29 mouse cellular contexts compared by ENCODE assay signal in the genomic region with DNA sequence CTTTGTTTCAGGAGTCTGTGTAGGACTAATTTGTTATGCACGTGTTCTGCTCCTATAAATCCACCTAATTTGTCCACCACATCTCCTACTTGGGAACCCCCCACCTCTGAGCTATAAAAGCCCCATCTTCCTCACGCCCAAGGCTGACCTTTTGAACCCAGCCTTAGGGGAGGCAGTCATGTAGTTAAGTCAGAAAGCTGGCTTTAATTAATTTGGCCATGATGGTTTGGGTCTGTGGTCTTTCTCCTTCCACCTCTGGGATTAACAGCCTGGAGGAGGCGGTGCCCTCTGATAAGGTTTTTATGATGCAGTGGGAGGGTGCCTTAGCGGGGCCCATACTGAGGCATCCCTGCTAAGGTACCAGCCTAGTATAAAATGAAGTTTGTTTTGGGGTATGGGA. TPM values are rescaled to one million over a fixed set of nuclear protein-coding genes. Genes with fewer than 3 reads are reported as not detected.
DNase-seq lines count a peak whose midpoint lies in the region; ATAC-seq and TF ChIP-seq lines count a peak whose summit lies in the region.
"Had no signal": no experiment of that assay in that cellular context is flagged by ENCODE, and none has a peak within 500 bp of the region (broad histone marks: within the 10 kb centered on the region; RNA-seq: fewer than 3 reads in every experiment).

No protein-coding gene starts in this region.

- peak overlapping the region; percentile 82 for H3K27ac ChIP-seq in forebrain, embryonic 10.5 days
- no peak overlapping the region for H3K27ac ChIP-seq in forebrain, postnatal 0 days (ENCODE audit: low read depth, low read length)
- no peak overlapping the region for H3K27ac ChIP-seq in intestine, embryonic 14.5 days (ENCODE audit: low read depth)
- no peak overlapping the region for H3K27ac ChIP-seq in intestine, postnatal 0 days (ENCODE audit: low read depth, low read length)
- H3K27ac ChIP-seq in limb, embryonic 10.5 days: peak overlapping the region; percentile 83
- H3K27ac ChIP-seq: embryonic facial prominence, embryonic 12.5 days; heart, adult 2 months; liver, embryonic 15.5 days had no signal

- no peak overlapping the region for H3K4me3 ChIP-seq in forebrain, embryonic 10.5 days
- no peak overlapping the region for H3K4me3 ChIP-seq in forebrain, postnatal 0 days (ENCODE audit: low read depth, low read length)
- no peak overlapping the region for H3K4me3 ChIP-seq in intestine, embryonic 14.5 days (ENCODE audit: low read depth, low read length)
- H3K4me3 ChIP-seq in intestine, postnatal 0 days (ENCODE audit: low read depth, low read length): no peak overlapping the region
- peak overlapping the region; percentile 7; the same call in 1 of the 2 replicates for H3K4me3 ChIP-seq in limb, embryonic 10.5 days
- H3K4me3 ChIP-seq: embryonic facial prominence, embryonic 12.5 days; heart, adult 2 months; layer of hippocampus, adult 2 months; liver, embryonic 15.5 days had no signal

- no peaks in the 10 kb centered on the region for H3K9me3 ChIP-seq in forebrain, embryonic 10.5 days
- H3K9me3 ChIP-seq in forebrain, postnatal 0 days (ENCODE audit: low read length): no peaks in the 10 kb centered on the region
- no peaks in the 10 kb centered on the region for H3K9me3 ChIP-seq in intestine, embryonic 14.5 days (ENCODE audit: control insufficient read depth, low read length)
- H3K9me3 ChIP-seq in intestine, postnatal 0 days (ENCODE audit: control insufficient read depth): no peaks in the 10 kb centered on the region
- no peaks in the 10 kb centered on the region for H3K9me3 ChIP-seq in limb, embryonic 10.5 days (replicated peaks)
- H3K9me3 ChIP-seq: embryonic facial prominence, embryonic 12.5 days; liver, embryonic 15.5 days had no signal

- H3K9ac ChIP-seq in forebrain, postnatal 0 days: no peak overlapping the region
- no peak overlapping the region for H3K9ac ChIP-seq in intestine, embryonic 14.5 days (ENCODE audit: low read length)
- no peak overlapping the region for H3K9ac ChIP-seq in intestine, postnatal 0 days (ENCODE audit: low read depth, low read length)
- H3K9ac ChIP-seq: embryonic facial prominence, embryonic 12.5 days; liver, embryonic 15.5 days had no signal

- peaks cover 29% of the 10 kb centered on the region for H3K27me3 ChIP-seq in forebrain, embryonic 10.5 days (ENCODE audit: poor library complexity, severe bottlenecking)
- no peaks in the 10 kb centered on the region for H3K27me3 ChIP-seq in forebrain, postnatal 0 days (ENCODE audit: insufficient read depth, low read length)
- peaks cover 7% of the 10 kb centered on the region for H3K27me3 ChIP-seq in intestine, embryonic 14.5 days (replicated peaks; ENCODE audit: control insufficient read depth, insufficient read depth, low read length)
- no peaks in the 10 kb centered on the region for H3K27me3 ChIP-seq in intestine, postnatal 0 days (replicated peaks; ENCODE audit: control insufficient read depth, insufficient read depth, low read length)
- peaks cover 75% of the 10 kb centered on the region for H3K27me3 ChIP-seq in limb, embryonic 10.5 days (ENCODE audit: low read depth, poor library complexity, severe bottlenecking)
- H3K27me3 ChIP-seq: embryonic facial prominence, embryonic 12.5 days had no signal

- no peak for DNase-seq in forebrain, embryonic 10.5 days (ENCODE audit: extremely low spot score, low spot score)
- no peak for DNase-seq in forebrain, postnatal 0 days
- no peak for DNase-seq in intestine, embryonic 14.5 days (ENCODE audit: low spot score)
- DNase-seq in embryo, embryonic 10.5 days (ENCODE audit: low spot score): peak; percentile 58
- DNase-seq in limb, embryonic 10.5 days (ENCODE audit: low spot score): peak; percentile 63
- DNase-seq in left cerebral cortex, postnatal 36 days (ENCODE audit: low spot score in 2 of 2): no peak
- no peak for DNase-seq in heart, adult 11 months
- DNase-seq: adrenal gland, postnatal 10 days; cerebellum, adult 18-20 months; cerebellum, postnatal 36 days; gastrocnemius, postnatal 25 days; heart, adult 2 months; heart, postnatal 36 days; kidney, adult 8-10 months; kidney, postnatal 25 days; layer of hippocampus, postnatal 36 days; liver; lung, postnatal 4 days; thymus, postnatal 14 days had no signal

- 11% methylated on average over 4 of the region's 4 CpGs for WGBS in forebrain, embryonic 10.5 days
- 35% methylated on average over 4 of the region's 4 CpGs for WGBS in forebrain, postnatal 0 days
- 22% methylated on average over 4 of the region's 4 CpGs for WGBS in intestine, embryonic 14.5 days
- WGBS in intestine, postnatal 0 days: 27% methylated on average over 4 of the region's 4 CpGs
- 6% methylated on average over 4 of the region's 4 CpGs for WGBS in limb, embryonic 10.5 days

- H3K4me1 ChIP-seq in forebrain, embryonic 10.5 days: peaks cover 56% of the 10 kb centered on the region
- peaks cover 11% of the 10 kb centered on the region; the same call in 1 of the 2 replicates for H3K4me1 ChIP-seq in forebrain, postnatal 0 days (ENCODE audit: insufficient read depth)
- H3K4me1 ChIP-seq in intestine, embryonic 14.5 days (replicated peaks; ENCODE audit: control insufficient read depth, insufficient read depth, low read length): no peaks in the 10 kb centered on the region
- no peaks in the 10 kb centered on the region for H3K4me1 ChIP-seq in intestine, postnatal 0 days (replicated peaks; ENCODE audit: control insufficient read depth, insufficient read depth, low read length)
- H3K4me1 ChIP-seq in limb, embryonic 10.5 days: peaks cover 50% of the 10 kb centered on the region
- H3K4me1 ChIP-seq: liver, embryonic 15.5 days had no signal

- no peak overlapping the region for H3K4me2 ChIP-seq in forebrain, postnatal 0 days (ENCODE audit: low read depth)
- no peak overlapping the region for H3K4me2 ChIP-seq in intestine, embryonic 14.5 days (ENCODE audit: low read length)
- no peak overlapping the region for H3K4me2 ChIP-seq in intestine, postnatal 0 days (replicated peaks; ENCODE audit: low read depth)
- H3K4me2 ChIP-seq: embryonic facial prominence, embryonic 12.5 days; liver, embryonic 15.5 days had no signal

- no peak for TF ChIP-seq CTCF in forebrain, postnatal 0 days (IDR thresholded peaks at IDR 0.05; ENCODE audit: low read depth)
- no peak for TF ChIP-seq CTCF in intestine, postnatal 0 days (IDR thresholded peaks at IDR 0.05; ENCODE audit: low read depth)

- intact Hi-C loops in left cerebral cortex, postnatal 36 days (cut with DNase I): no loop called here

- ATAC-seq in forebrain, postnatal 0 days: no peak
- 0 out of 2 replicates have a peak, but pooled peaks have one; percentile 42 for ATAC-seq in intestine, embryonic 14.5 days (replicated peaks; ENCODE audit: low FRiP score, low TSS enrichment, low read depth)
- no peak for ATAC-seq in intestine, postnatal 0 days
- ATAC-seq: forebrain, embryonic 16.5 days; inflammation-experienced regulatory T-cells, adult 6 months had no signal

- H3K36me3 ChIP-seq in forebrain, embryonic 10.5 days (replicated peaks): no peaks in the 10 kb centered on the region
- no peaks in the 10 kb centered on the region for H3K36me3 ChIP-seq in forebrain, postnatal 0 days (ENCODE audit: insufficient read depth)
- H3K36me3 ChIP-seq in intestine, embryonic 14.5 days (ENCODE audit: control insufficient read depth, insufficient read depth, low read length): no peaks in the 10 kb centered on the region
- no peaks in the 10 kb centered on the region for H3K36me3 ChIP-seq in intestine, postnatal 0 days (ENCODE audit: control insufficient read depth, insufficient read depth)
- no peaks in the 10 kb centered on the region for H3K36me3 ChIP-seq in limb, embryonic 10.5 days
- H3K36me3 ChIP-seq: embryonic facial prominence, embryonic 12.5 days; liver, embryonic 15.5 days had no signal

RNA-seq across cellular contexts. Expression of gene Dmrtb1, which starts 48.2 kb away (rescaled TPM):
- 0.87 and 2.7 TPM in 2 replicates for polyA plus RNA-seq in forebrain, embryonic 10.5 days (2016; fragmentation: Nextera tagmentation; extraction: Ambion mirVana)
- total RNA-seq in forebrain, postnatal 0 days (2014; rRNA removed): 9.6 and 14.0 TPM in 2 replicates
- polyA plus RNA-seq in forebrain, postnatal 0 days (2015; fragmentation: Nextera tagmentation; extraction: Ambion mirVana): 13.6 and 21.7 TPM in 2 replicates
- polyA plus RNA-seq in intestine, embryonic 14.5 days (2014; fragmentation: Nextera tagmentation; extraction: Ambion mirVana): not detected in 2 replicates
- not detected in 2 replicates for polyA plus RNA-seq in intestine, postnatal 0 days (2015; fragmentation: Nextera tagmentation; extraction: Ambion mirVana)
- polyA plus RNA-seq in limb, embryonic 10.5 days (2016; fragmentation: Nextera tagmentation; extraction: Ambion mirVana): 0.21 and 0.36 TPM in 2 replicates
- total RNA-seq in left cerebral cortex, postnatal 36 days (2021): 1 to 10 TPM in 1 of 2 experiments, under 1 TPM in 1; 0.41 to 1.1 TPM
- total RNA-seq: adrenal gland, postnatal 10 days; gastrocnemius, postnatal 25 days; heart, adult 2 months; heart, postnatal 36 days; megakaryocyte-erythroid progenitor cell, adult 5-6 weeks had no signal
- polyA plus RNA-seq: heart, embryonic 14.5 days; inflammation-experienced regulatory T-cells, adult 6 months; liver, embryonic 15.5 days; lung, embryonic 16.5 days; stomach, embryonic 14.5 days had no signal

Comparison
In these comparisons a context has a peak if more than half of its experiments do, and no peak if none do; other contexts are left out.
1. H3K27ac ChIP-seq: peak in forebrain, embryonic 10.5 days (single experiment) and limb, embryonic 10.5 days (single experiment); none in forebrain, postnatal 0 days (single experiment), intestine, embryonic 14.5 days (single experiment) and intestine, postnatal 0 days (single experiment).
2. DNase-seq: peak in embryo, embryonic 10.5 days (single experiment) and limb, embryonic 10.5 days (single experiment); none in forebrain, embryonic 10.5 days (single experiment), forebrain, postnatal 0 days (single experiment), intestine, embryonic 14.5 days (single experiment), left cerebral cortex, postnatal 36 days (0 of 2) and heart, adult 11 months (single experiment).